Mouse (Mus musculus) CD4-positive, CD25-positive, alpha-beta regulatory T cell (primary cell): ENCODE results near the gene Tbl2. TPM values are rescaled to one million over a fixed set of nuclear protein-coding genes. Genes with fewer than 3 reads are reported as not detected.

ENCODE experiments used
- polyA plus RNA-seq: library from polyadenylated mRNA; unstranded; fragments of 100-300 nt; shearing (Covaris generic); gene quantifications from one replicate; pipeline ENCODE4 v1.2.1, GENCODE M21; 2017

Gene Tbl2
- 13.8 TPM for polyA plus RNA-seq

GRCm38 (mm10) chr5:135149053-135149819 lies at the start of gene Tbl2:
Tbl2 (plus strand) TSS chr5:135149657.

GRCm38 (mm10) chr5:135168063-135169062 lies 18.9 kb downstream of the Tbl2 start, which contains the start of gene Bcl7b:
Bcl7b (plus strand) TSS chr5:135168283.

GRCm38 (mm10) chr5:135186621-135187348 lies 37.3 kb downstream of the Tbl2 start, which contains the start of gene Baz1b:
Baz1b (plus strand) TSS chr5:135187264.

Other genes starting within 250 kb of the Tbl2 start
- not detected for gene Tmem270, start 242.9 kb upstream of the Tbl2 start, polyA plus RNA-seq
- not detected for gene Cldn13, start 234.1 kb upstream of the Tbl2 start, polyA plus RNA-seq
- gene Mettl27, start 217.3 kb upstream of the Tbl2 start, polyA plus RNA-seq = 14.3 TPM
- 0.16 TPM for gene Cldn4, start 202.7 kb upstream of the Tbl2 start, polyA plus RNA-seq
- gene Cldn3, start 163.4 kb upstream of the Tbl2 start, polyA plus RNA-seq = not detected
- 92.5 TPM for gene Abhd11, start 140.5 kb upstream of the Tbl2 start, polyA plus RNA-seq
- 24.8 TPM for gene Stx1a, start 126.2 kb upstream of the Tbl2 start, polyA plus RNA-seq
- 20.5 TPM for gene Dnajc30, start 85.5 kb upstream of the Tbl2 start, polyA plus RNA-seq
- gene Bud23, start 84.7 kb upstream of the Tbl2 start, polyA plus RNA-seq = 110 TPM
- gene Vps37d, start 71.4 kb upstream of the Tbl2 start, polyA plus RNA-seq = 0.19 TPM
- gene Mlxipl, start 59.8 kb upstream of the Tbl2 start, polyA plus RNA-seq = 0.20 TPM
- gene Bcl7b, start 18.6 kb downstream of the Tbl2 start, polyA plus RNA-seq = 107 TPM
- gene Baz1b, start 37.6 kb downstream of the Tbl2 start, polyA plus RNA-seq = 51.2 TPM
- gene Fzd9, start 101.6 kb downstream of the Tbl2 start, polyA plus RNA-seq = not detected
- not detected for gene Fkbp6, start 200.4 kb downstream of the Tbl2 start, polyA plus RNA-seq
- gene Trim50, start 203.6 kb downstream of the Tbl2 start, polyA plus RNA-seq = not detected
- 46.9 TPM for gene Nsun5, start 220.3 kb downstream of the Tbl2 start, polyA plus RNA-seq
- 38.3 TPM for gene Pom121, start 244.9 kb downstream of the Tbl2 start, polyA plus RNA-seq